Mouse (Mus musculus): ENCODE measurements around the gene Sult5a1.

GRCm38 (mm10) chr8:123104046-123104767 lies 53.9 kb downstream of the Sult5a1 start:
- TF ChIP-seq CTCF (IDR thresholded peaks at IDR 0.05; ENCODE audit: borderline replicate concordance, insufficient read depth, low read depth, low read length) = no peak
- TF ChIP-seq POLR2A (IDR thresholded peaks at IDR 0.05; ENCODE audit: borderline replicate concordance, insufficient read depth, low read length) = no peak

Measured in cerebellum, adult 2 months (tissue).